Mouse (Mus musculus): ENCODE data around the gene Adam12. TPM values are rescaled to one million over a fixed set of nuclear protein-coding genes. Genes with fewer than 3 reads are reported as not detected.

Adam12 gene
- polyA plus RNA-seq, 1 experiment from 2014 or later, result 2.1 TPM

DNA sequence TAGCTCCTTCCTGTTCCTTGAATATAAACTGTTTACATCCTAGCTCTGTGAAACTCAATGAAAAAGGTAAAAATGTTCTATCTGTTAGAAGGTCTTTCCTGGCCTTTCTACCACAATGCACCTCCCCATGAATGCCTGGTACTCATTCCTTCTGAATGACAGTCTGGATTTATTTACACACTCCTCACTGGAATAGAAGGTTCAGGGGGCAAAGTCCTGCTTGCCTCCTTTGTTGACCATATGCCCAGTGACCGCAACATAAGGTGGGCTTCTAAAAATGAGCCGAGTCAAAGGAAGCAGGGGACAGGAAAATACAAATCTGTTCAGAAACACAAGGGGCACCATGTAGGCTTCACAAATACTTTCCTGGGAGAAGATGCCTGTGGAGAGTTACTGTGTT, 62.2 kb downstream of the Adam12 start:
- Histone ChIP-seq H3K4me3 (no peak overlapping the region), H3K27ac (replicated peaks) (no peak overlapping the region), H3K9me3 (no peaks in the 10 kb centered on the region), H3K27me3 (replicated peaks; ENCODE audit: low read depth, poor library complexity, severe bottlenecking) (no peaks in the 10 kb centered on the region), H3K36me3 (replicated peaks) (no peaks in the 10 kb centered on the region), H3K4me1 (peaks cover 11% of the 10 kb centered on the region)
- 87% methylated on average over 2 of the region's 2 CpGs for WGBS
- DNase-seq (ENCODE audit: low spot score), result no peak

DNA sequence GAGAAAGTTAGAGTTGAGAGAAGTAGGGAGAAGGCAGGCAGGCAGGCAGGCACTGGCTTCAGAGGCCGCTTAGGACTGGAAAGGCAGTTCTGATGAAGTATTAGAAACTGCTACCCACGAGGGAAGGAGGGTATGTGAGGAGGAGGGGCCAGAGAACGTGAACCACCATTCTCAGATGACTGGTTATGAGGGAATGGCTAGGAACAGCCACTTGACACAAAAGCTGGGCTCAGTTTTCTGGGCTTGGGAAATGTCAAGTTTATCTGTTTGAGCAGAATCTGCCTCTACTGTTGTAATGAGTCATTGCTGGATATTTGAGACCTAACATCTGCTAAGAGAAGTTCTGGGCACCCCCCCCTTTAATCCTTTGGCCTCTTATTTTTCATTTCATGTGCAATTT, 64.4 kb downstream of the Adam12 start:
- whole genome bisulfite sequencing, result 47% methylated on average over 3 of the region's 3 CpGs
- no peaks in the 10 kb centered on the region for H3K27me3 ChIP-seq (replicated peaks; ENCODE audit: low read depth, poor library complexity, severe bottlenecking)

DNA sequence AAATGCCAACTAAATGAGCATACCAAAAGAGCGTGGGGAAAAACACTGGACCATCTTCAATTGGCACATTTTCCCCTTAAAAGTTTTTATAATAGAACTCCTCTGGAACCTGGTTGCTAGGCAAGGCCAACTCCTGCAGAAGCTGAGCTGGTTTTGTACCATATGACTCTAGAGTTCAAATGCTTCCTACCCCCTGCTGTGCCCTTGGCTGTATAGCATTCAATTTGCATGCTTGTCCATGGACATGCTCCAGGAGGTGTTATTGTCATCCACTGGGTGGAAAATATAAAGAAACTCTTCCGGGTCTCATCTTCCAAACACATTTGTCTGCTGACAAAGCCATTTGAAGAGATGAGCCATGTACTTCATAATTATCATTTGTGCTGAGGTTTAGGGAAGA, 68.2 kb downstream of the Adam12 start:
- Histone ChIP-seq H3K27ac (replicated peaks) (no peak overlapping the region), H3K4me1 (peaks cover 23% of the 10 kb centered on the region), H3K36me3 (replicated peaks) (no peaks in the 10 kb centered on the region), H3K27me3 (replicated peaks; ENCODE audit: low read depth, poor library complexity, severe bottlenecking) (no peaks in the 10 kb centered on the region), H3K4me3 (no peak overlapping the region), H3K9me3 (no peaks in the 10 kb centered on the region)
- WGBS, result 89% methylated on average over 2 of the region's 2 CpGs
- DNase-seq (ENCODE audit: low spot score), result no peak

More for the DNA sequence above, 64.4 kb downstream of the Adam12 start:
- Histone ChIP-seq H3K36me3 (replicated peaks) (no peaks in the 10 kb centered on the region), H3K4me1 (peaks cover 23% of the 10 kb centered on the region), H3K9me3 (no peaks in the 10 kb centered on the region), H3K27ac (replicated peaks) (no peak overlapping the region), H3K4me3 (no peak overlapping the region)
- peak; percentile 30 for DNase-seq (ENCODE audit: low spot score)

DNA sequence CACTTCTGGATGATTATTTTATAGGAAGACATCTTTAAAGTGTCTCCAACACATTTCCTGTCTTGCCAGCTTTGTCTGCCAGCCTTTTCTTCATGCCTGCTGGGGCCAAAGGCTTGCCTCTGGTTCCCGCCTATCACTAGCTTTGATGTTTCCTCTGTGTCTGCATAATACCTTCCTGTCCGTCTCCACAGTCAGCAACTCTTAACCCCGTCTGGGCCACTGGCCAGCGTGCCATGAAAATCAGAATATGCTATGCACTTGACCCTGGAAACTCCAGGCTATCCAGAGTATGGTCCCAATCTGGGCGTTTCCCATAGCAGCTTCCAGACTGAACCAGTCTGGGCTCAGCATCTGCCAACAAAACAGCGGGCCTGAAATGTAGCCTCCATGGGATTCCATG, 69.1 kb downstream of the Adam12 start:
- Histone ChIP-seq H3K27ac (replicated peaks) (no peak overlapping the region), H3K4me1 (peaks cover 19% of the 10 kb centered on the region), H3K27me3 (replicated peaks; ENCODE audit: low read depth, poor library complexity, severe bottlenecking) (no peaks in the 10 kb centered on the region), H3K36me3 (replicated peaks) (no peaks in the 10 kb centered on the region), H3K4me3 (no peak overlapping the region), H3K9me3 (no peaks in the 10 kb centered on the region)
- WGBS, result 54% methylated on average over 6 of the region's 6 CpGs
- DNase-seq (ENCODE audit: low spot score), result no peak

DNA sequence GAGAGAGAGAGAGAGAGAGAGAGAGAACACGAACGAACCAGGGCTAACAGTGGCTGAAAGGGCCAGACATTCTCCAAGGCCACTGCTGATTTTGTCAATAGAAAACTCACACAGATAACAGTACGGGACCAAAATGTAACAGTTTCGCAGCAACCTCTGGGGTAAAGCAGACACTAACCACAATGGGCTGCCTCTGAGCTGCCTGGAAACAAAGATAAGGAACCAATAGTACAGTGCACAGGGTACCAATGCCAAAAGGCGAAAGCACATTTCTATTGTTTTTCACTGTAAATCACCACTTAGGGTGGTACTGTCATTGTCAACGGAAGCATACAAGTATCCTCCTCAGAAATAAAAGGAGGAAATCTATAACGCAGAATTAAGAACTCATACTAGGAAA, 72.3 kb downstream of the Adam12 start:
- Histone ChIP-seq H3K4me3 (no peak overlapping the region), H3K36me3 (replicated peaks) (no peaks in the 10 kb centered on the region), H3K27ac (replicated peaks) (no peak overlapping the region), H3K9me3 (no peaks in the 10 kb centered on the region), H3K27me3 (replicated peaks; ENCODE audit: low read depth, poor library complexity, severe bottlenecking) (no peaks in the 10 kb centered on the region), H3K4me1 (peaks cover 11% of the 10 kb centered on the region)
- WGBS, result 82% methylated on average over 7 of the region's 7 CpGs
- DNase-seq (ENCODE audit: low spot score), result no peak

DNA sequence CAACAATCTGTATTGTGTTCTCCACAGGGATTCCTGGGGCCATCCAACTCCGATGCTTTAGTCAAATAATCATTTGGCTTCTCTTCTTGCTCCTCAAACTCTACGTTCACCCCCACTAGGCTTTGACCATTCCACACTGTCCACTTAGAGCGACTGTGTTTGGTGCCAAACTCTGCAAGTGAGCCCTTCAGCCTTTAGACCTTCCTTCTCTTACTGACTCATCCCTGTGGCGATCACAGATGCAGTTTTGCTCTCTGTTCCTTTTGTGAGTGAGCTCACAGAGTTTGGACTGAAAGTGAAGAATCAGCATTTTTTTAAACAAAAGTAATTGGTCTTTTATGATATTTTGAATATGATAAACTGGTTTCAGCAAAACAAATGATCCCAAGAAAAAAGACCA, 80.6 kb downstream of the Adam12 start:
- H3K9me3 ChIP-seq, result 0 out of 2 replicates have a peak, but pooled peaks cover 2% of the 10 kb centered on the region
- DNase-seq (ENCODE audit: low spot score), result no peak
- no peak overlapping the region for H3K27ac ChIP-seq (replicated peaks)
- WGBS, result 82% methylated on average over 4 of the region's 4 CpGs
- no peaks in the 10 kb centered on the region for H3K36me3 ChIP-seq (replicated peaks)
- H3K4me3 ChIP-seq, result no peak overlapping the region
- H3K27me3 ChIP-seq (replicated peaks; ENCODE audit: low read depth, poor library complexity, severe bottlenecking), result no peaks in the 10 kb centered on the region
- no peaks in the 10 kb centered on the region for H3K4me1 ChIP-seq

DNA sequence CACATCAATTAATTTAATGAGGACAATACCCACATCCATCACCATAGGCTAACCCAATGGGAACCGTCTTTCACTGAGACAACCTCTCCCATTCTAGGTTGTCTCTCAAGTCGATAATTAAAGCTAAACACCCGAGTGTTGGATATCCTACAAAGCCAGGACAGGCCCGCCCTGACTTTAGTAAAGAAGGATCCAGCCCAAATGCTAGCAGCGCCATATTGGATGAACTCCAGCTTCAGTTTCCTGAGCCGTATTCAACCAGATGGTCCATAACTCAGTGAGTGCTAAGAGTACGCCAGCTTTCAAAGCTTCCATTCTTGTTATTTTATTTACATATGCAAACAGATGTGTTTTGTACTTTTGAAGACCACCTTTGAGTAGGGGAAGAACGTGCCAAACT, 81.6 kb downstream of the Adam12 start:
- H3K4me3 ChIP-seq, result no peak overlapping the region
- DNase-seq (ENCODE audit: low spot score), result no peak
- no peak overlapping the region for H3K27ac ChIP-seq (replicated peaks)
- 0 out of 2 replicates have a peak, but pooled peaks cover 2% of the 10 kb centered on the region for H3K9me3 ChIP-seq
- H3K27me3 ChIP-seq (replicated peaks; ENCODE audit: low read depth, poor library complexity, severe bottlenecking), result no peaks in the 10 kb centered on the region
- H3K36me3 ChIP-seq (replicated peaks), result no peaks in the 10 kb centered on the region
- no peaks in the 10 kb centered on the region for H3K4me1 ChIP-seq
- 90% methylated on average over 8 of the region's 8 CpGs for WGBS

DNA sequence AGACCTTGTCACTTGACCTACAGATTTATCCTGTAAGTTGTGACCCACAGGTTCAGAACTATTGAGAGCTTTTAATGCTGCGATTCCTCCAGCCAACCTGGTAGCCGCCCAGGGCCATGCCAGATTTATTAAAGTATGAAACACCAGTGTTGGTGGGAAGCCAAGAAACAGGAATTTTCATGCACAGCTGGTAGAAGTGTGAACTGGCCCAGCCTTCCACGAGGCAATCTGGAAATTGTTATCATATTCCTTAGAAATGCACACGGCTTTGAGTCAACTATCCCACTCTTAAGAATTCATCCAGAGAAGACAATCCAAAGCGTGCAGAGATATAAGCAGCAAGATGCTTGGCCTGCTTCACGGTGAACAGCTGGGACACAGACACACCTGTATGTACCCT, 82.6 kb downstream of the Adam12 start:
- Histone ChIP-seq H3K4me3 (no peak overlapping the region), H3K4me1 (no peaks in the 10 kb centered on the region), H3K27me3 (replicated peaks; ENCODE audit: low read depth, poor library complexity, severe bottlenecking) (no peaks in the 10 kb centered on the region), H3K9me3 (0 out of 2 replicates have a peak, but pooled peaks cover 2% of the 10 kb centered on the region), H3K36me3 (replicated peaks) (no peaks in the 10 kb centered on the region), H3K27ac (replicated peaks) (no peak overlapping the region)
- WGBS, result 86% methylated on average over 6 of the region's 6 CpGs
- no peak for DNase-seq (ENCODE audit: low spot score)

DNA sequence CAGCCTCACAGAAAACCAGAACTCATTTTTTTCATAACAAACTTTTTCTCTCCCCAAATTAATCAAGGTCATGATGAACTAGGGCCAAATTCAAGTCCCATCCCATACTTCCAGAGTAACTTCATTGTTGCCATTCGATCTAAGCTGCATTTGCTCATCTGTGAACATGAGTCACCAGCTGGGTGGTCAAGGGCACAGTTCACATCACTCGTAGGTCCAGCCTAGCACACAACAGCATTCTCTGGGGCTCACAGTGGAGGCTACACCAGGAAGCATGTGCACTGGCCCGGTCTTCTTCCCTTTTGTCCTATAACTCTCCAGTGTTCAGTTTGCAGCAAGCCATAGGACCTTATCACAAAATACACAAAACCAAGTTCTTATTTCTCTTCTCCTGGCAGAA, 84.4 kb downstream of the Adam12 start:
- Histone ChIP-seq H3K4me3 (no peak overlapping the region), H3K27me3 (replicated peaks; ENCODE audit: low read depth, poor library complexity, severe bottlenecking) (no peaks in the 10 kb centered on the region), H3K9me3 (no peaks in the 10 kb centered on the region), H3K36me3 (replicated peaks) (no peaks in the 10 kb centered on the region), H3K27ac (replicated peaks) (no peak overlapping the region), H3K4me1 (no peaks in the 10 kb centered on the region)
- 86% methylated on average over 3 of the region's 3 CpGs for WGBS
- DNase-seq (ENCODE audit: low spot score), result no peak

DNA sequence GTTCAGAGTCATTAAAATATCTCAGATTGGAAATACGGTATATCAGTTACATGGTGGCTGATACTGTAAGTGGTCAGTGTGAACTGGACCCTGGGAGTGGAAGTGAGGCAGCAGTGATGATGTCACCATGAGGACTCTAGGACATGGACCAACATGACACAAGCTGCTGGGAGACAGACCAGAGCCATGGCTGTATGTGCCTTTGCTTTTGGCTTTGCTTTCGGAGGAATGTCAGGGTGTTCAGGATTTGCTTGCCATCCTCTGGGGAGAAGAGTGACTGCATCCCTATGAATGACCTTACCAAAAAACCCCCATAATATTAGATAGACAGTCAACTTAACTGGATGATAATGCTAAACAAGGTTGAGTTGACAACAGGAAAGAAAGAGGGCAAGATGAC, 85.1 kb downstream of the Adam12 start:
- no peak for DNase-seq (ENCODE audit: low spot score)
- no peaks in the 10 kb centered on the region for H3K4me1 ChIP-seq
- 96% methylated on average over 2 of the region's 2 CpGs for WGBS
- no peaks in the 10 kb centered on the region for H3K36me3 ChIP-seq (replicated peaks)
- H3K27ac ChIP-seq (replicated peaks), result no peak overlapping the region
- H3K9me3 ChIP-seq, result no peaks in the 10 kb centered on the region
- H3K4me3 ChIP-seq, result no peak overlapping the region
- no peaks in the 10 kb centered on the region for H3K27me3 ChIP-seq (replicated peaks; ENCODE audit: low read depth, poor library complexity, severe bottlenecking)

DNA sequence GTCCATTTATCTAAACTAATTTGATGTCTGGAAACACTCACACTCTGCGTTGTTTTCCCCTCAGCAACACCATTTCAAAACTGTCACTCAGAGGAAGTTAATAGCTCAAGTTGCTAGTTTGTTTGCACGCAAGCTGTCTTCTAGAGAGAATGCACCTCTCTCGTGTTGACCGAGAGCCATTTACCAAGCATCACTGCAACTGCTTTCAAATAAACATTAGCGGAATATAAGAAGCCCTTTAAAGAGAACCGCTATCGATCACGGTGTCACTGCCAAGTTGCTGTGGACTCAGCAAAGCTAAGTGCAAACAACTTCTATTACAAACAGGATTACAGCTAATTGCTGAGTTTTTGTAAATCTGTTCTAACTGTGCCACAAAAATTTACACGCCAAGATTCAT, 87.8 kb downstream of the Adam12 start:
- Histone ChIP-seq H3K27ac (replicated peaks) (no peak overlapping the region), H3K9me3 (no peaks in the 10 kb centered on the region), H3K4me1 (no peaks in the 10 kb centered on the region), H3K4me3 (no peak overlapping the region), H3K36me3 (replicated peaks) (no peaks in the 10 kb centered on the region), H3K27me3 (replicated peaks; ENCODE audit: low read depth, poor library complexity, severe bottlenecking) (no peaks in the 10 kb centered on the region)
- DNase-seq (ENCODE audit: low spot score), result no peak
- WGBS, result 86% methylated on average over 9 of the region's 9 CpGs

DNA sequence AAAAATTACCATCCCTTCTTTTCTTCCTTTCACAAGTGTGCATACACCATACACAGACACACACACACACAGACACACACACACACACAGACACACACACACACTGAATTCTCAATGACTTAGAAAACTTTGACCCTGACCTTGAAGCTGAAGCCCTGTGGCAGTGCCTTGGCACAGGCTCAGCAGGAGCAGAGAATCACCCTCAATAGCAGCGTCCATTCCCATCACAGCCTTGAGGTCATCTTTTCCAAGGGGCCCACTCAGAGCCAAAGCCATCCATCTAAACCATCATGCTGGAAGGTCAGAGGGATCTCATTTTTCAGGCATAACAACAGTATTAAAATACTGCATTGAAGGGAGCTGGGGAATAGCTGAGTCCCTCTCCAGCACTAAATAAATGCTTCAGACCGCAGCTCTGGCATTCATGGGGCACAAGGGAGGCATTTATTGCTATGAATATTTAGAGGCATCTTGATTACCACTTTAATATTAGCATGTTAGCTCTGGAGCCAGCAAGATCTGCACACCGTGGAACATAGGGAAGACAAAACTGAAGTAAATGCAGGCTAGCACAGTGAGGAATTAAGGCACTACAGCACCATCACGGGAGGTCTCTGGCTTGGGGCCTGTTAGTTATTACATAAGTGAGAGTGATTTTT, 92.5 kb downstream of the Adam12 start:
- no peak for DNase-seq (ENCODE audit: low spot score)
- Histone ChIP-seq H3K36me3 (replicated peaks) (no peaks in the 10 kb centered on the region), H3K27ac (replicated peaks) (no peak overlapping the region), H3K4me1 (no peaks in the 10 kb centered on the region), H3K9me3 (no peaks in the 10 kb centered on the region), H3K4me3 (no peak overlapping the region), H3K27me3 (replicated peaks; ENCODE audit: low read depth, poor library complexity, severe bottlenecking) (no peaks in the 10 kb centered on the region)
- WGBS, result 85% methylated on average over 4 of the region's 4 CpGs

DNA sequence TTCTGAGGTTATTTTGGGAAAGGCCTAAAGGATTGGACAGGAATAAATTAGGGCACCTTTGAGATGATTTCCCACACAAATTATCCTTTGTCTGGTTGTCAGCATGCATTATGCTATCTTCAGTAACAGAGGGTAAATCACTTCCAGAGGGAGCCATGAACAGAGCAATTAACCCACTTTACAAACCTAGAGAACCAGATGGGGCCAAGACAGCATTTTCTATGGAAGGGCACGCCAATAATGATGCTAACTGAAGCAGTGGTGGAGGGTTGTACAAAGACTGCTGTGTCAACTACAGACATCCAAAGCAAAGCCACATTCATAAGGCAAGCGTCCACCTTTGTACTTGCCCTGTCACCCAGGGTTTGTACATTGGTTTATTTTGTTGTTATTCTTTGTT, 99.6 kb downstream of the Adam12 start:
- no peaks in the 10 kb centered on the region for H3K36me3 ChIP-seq (replicated peaks)
- no peaks in the 10 kb centered on the region for H3K9me3 ChIP-seq
- H3K4me3 ChIP-seq, result no peak overlapping the region
- peak; percentile 20 for DNase-seq (ENCODE audit: low spot score)
- H3K27ac ChIP-seq (replicated peaks), result 0 out of 2 replicates have a peak overlapping the region, but pooled peaks have one; percentile 31
- peaks cover 7% of the 10 kb centered on the region for H3K4me1 ChIP-seq
- no peaks in the 10 kb centered on the region for H3K27me3 ChIP-seq (replicated peaks; ENCODE audit: low read depth, poor library complexity, severe bottlenecking)
- WGBS, result 40% methylated on average over 2 of the region's 2 CpGs

Data from embryonic facial prominence, embryonic 10.5 days (tissue).